Mouse (Mus musculus) lung, postnatal 4 days (tissue): ENCODE measurements around the gene Ccdc65.
A peak's percentile ranks its signal among the peaks of the same experiment; 100 is the strongest.

Experiments used
- DNase-seq, 2 experiments: peaks; one replicate each; pipeline ENCODE4 v3.0.0; 2021

Gene Ccdc65

DNA sequence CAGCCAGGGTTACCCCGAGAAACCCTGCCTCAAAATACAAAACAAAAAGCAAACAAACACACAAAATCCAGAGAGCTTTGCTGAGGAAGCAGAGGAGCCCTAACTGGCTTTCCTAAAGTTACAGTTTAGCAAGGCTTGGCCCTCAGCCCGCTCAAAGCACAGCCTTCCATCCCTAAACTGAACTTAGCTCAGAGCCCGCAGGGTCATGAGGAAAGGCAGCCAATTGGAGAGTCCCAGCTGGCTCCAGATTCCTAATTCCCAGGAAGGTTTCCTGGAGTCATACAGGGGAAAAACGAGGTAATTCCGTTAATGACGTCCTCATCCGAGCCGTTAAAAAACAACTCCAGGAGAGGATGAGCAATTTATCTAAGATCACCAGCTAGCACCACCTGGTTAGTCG is 12.3 kb upstream of the Ccdc65 start:
- peak in 1 of 2 experiments; percentile 21 for DNase-seq

DNA sequence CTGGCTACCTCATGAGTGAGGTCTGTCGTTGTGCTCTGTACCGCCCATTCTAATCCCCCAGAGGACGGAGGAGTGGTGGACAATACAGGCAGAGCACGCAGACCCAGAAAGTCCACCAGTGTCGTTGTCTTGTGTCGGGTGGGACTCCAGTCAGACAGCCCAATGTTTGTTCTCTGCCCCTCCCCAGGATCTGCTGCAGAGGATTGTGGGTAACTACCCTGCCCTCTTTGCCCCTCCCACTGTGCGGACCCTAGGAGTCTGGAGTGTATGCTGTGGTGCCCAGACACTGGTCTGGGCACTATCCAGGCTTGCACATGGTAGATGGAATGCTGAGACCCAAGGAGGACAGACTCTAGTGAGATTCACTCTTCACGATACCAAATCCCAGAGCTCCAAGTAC is 11.8 kb upstream of the Ccdc65 start:
- no peak for DNase-seq

DNA sequence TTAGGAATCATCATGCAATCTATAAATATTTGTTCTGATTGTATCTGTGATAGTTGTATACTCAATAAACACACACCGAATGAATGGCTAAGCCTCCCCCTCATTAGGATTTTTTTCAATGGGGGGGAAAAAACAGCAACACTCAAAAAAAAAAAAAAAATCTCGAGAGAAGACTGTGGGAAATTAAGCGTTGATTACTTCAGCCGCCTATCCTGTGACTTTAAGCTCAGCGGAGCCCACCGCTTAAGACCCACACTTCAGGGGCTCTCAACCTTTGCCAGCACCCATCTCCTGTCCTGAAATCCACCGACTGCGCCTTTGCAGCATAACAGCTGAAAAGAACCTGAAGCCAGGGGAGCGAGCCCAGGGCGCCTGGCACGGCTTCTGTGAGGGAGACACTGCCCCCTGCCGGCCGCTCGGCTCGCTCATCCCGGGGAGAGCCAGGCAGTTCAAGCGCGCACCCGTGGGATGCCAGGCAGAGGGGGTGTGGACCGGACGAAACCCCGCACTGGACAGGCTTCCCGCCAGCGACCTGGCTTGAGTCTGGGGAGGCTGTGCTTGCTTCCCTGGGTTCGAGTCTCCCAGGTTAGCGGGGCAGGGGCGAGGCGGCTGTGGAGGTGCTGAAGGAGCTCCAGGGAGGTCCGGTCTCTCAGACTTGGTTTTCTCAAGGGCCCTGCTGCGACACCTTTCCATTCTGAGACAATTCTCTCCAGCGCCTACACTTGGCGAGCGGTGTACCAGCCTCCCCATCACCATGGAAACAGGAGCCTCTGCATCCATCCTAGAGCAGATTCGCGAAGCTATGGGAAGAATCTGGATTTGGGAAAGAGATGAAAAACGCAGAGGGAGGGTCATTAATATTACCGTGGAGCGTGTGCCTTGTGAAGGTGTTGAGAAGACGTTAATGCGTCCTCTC is 8.6 kb upstream of the Ccdc65 start:
- peak; percentile 86 to 90 for DNase-seq

GRCm38 (mm10) chr15:98704312-98704711 is 3.7 kb upstream of the Ccdc65 start:
- DNase-seq, result peak in 1 of 2 experiments; percentile 12

GRCm38 (mm10) chr15:98710442-98710841 is 2.4 kb downstream of the Ccdc65 start:
- DNase-seq, result peak; percentile 64 to 80

GRCm38 (mm10) chr15:98714230-98714652 is 6.2 kb downstream of the Ccdc65 start:
- peak; percentile 69 to 84 for DNase-seq

- DNase-seq, result peak in 1 of 2 experiments; percentile 30
These were observed 9.3 kb downstream of the Ccdc65 start for GRCm38 (mm10) chr15:98717301-98717700.

GRCm38 (mm10) chr15:98722191-98722590 is 14.2 kb downstream of the Ccdc65 start:
- DNase-seq, result no peak

DNA sequence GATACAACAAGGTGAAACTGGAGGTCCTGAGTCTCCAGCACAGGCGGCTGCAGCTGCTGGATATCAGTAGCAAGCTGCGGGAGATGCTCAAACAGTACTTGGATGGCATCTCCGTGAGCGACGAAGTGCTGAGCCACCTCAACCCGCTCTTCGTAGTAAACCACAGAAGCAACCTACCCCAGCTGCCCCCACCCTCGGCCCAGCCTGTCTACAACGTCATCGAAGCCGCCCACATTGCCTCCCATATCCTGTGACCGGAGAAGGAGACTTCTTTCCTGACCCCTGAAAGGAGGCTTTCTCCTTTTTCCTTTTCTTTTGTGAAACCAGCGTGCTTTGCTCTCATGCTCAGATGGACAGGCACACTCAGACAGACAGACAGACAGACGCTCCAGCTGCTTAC is 14.8 kb downstream of the Ccdc65 start:
- peak; percentile 40 for DNase-seq

- DNase-seq, result peak in 1 of 2 experiments; percentile 38
These were observed 16.4 kb downstream of the Ccdc65 start for GRCm38 (mm10) chr15:98724441-98724840.

- peak in 1 of 2 experiments; percentile 20 for DNase-seq
These were observed 18.1 kb downstream of the Ccdc65 start for GRCm38 (mm10) chr15:98726079-98726478.

- DNase-seq, result peak in 1 of 2 experiments; percentile 10
These were observed 18.7 kb downstream of the Ccdc65 start for GRCm38 (mm10) chr15:98726746-98727145.

- peak; percentile 74 to 76 for DNase-seq
These were observed 19.7 kb downstream of the Ccdc65 start, which contains the start of gene Fkbp11 for GRCm38 (mm10) chr15:98727443-98728321. Fkbp11 (minus strand) TSS chr15:98728198.

DNA sequence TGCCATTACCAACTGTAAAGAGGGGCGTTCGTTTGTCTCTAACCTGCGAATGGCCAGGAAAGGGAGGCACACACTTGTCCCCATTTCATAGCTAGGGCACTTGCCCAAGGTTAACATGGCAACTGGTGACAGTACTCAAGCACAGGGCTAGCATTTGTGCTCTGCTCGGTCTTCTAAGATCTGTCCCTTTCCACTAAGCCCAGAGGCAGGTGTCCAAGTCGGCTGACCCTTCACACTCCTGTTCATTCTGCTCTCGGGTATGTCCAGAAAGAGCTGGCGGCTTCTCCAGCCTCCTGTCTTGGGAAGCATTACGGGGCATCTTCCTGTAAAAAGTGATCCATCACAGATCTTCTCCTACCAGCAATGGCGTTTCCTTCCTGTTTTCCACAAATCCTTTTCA is 20.4 kb downstream of the Ccdc65 start:
- no peak for DNase-seq

GRCm38 (mm10) chr15:98729791-98730545 is 22.0 kb downstream of the Ccdc65 start:
- no peak for DNase-seq

DNA sequence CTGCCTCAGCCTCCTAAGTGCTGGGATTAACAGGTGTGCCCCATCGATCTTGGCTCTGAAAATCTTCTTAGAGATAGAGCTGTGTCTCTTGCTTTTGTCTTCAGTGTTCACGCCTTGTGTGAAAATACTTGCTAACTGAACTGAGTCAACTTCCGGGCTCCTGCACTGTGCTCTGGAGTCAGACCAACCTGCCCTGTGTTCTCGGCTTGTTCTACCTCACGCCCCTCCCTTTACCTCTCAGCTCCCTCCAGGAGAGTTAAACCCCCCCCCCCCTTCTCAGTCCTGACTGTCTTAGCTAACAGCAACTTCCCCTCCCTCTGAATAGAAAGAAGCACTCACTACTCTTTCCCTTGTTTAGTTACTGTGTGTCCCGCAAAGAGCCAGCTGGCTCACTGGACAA is 22.8 kb downstream of the Ccdc65 start:
- no peak for DNase-seq

DNA sequence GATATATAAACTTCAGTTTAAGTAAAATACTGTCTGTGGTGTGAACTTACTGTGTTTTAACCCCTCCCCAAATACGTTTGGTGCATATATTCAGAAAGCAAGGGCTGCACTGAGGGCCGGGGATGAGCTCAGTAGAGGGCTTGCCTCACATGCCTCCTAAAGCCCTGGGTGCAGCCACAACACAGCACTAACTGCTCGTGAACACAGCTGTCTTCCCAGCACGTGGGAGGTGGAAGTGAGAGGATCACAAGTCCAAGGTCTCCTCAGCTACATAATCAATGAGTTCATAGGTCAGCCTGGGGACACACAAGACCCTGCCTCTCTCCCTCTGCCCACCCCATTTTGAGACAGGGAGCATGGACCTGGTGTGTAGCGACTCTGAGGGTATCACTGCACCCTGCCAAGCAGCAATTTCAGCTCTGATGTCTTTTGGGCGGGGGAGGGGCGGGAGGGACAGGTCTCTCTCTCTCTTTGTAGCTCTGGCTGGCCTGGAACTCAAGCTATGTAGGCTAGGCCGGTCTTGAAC is 24.1 kb downstream of the Ccdc65 start:
- no peak for DNase-seq

DNA sequence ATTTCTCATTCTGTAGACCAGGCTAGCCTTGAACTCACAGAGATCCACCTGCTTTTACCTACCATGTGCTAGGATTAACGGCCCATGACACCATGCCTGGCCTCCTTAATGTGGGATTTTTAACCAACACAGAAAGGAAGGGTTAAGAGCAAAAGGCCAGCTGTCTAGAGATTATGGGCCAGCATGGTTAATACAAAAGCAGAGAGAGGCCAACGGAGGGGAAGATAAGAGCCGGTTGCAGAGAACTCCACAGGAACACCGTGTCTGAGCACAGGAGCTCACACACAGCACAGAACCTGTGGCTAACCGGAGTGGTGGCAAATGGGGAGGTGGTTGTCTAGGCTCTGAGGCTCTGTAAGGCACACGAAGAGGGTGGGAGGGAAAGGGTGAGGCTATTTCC is 25.4 kb downstream of the Ccdc65 start:
- DNase-seq, result no peak

DNA sequence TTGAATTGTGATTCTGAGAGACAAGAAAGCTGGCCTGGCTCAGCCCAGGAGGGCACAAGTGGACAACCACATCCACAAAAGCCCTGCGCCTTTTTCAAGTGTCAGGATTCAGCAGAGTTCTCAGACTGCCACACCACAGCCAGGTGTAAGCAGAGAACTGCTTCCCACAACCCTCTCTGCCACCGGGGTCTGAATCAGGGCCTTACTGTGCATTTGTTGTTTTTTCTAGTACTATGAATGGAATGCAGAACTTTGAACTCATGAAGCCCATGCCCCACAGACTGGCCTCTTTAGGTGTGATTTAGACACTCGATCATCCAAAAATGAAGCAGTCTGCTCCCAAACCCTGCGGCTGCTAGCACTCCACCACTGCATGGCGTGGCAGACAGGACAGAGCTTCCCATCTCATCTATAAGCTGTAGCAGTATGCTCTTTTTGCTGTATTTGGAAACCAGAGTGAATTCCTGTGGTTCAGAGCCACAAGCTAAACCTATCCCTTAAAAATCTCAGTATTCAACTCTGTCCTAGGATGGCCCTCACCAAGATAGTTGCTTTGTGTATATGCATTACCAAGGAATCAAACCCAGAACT is 26.1 kb downstream of the Ccdc65 start:
- DNase-seq, result no peak

- peak in 1 of 2 experiments; percentile 60 for DNase-seq
These were observed 28.5 kb downstream of the Ccdc65 start for GRCm38 (mm10) chr15:98736521-98736920.

DNA sequence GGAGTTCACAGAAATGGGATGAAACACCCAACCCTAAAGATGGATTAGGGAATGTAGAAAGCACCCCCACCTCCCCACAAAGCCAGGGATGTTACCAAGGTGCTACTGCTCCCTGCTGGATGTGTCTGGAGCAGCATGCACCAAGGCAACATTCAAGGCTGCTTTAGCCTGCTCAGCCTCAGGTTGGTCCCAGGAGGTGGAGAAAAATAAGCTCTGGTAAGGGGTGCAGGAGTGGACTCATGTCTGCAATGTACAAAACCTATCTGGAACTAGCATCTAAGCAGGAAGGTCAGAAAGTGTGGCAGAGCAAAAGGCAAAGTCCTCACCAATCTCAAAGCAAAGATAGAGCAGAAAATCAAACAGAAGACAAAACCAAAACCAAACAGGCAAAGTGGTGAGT is 29.9 kb downstream of the Ccdc65 start:
- peak; percentile 55 to 63 for DNase-seq

GRCm38 (mm10) chr15:98738796-98739195 is 30.8 kb downstream of the Ccdc65 start:
- no peak for DNase-seq
